Mouse (Mus musculus): ENCODE measurements around the gene Foxp1.

Gene Foxp1

GRCm38 (mm10) chr6:99035459-99036375 is 486.8 kb downstream of the Foxp1 start:
- DNase-seq: no peak

GRCm38 (mm10) chr6:99033062-99033461 is 489.5 kb downstream of the Foxp1 start:
- DNase-seq: peak; percentile 5

GRCm38 (mm10) chr6:99031321-99031903 is 491.1 kb downstream of the Foxp1 start:
- no peak for DNase-seq

GRCm38 (mm10) chr6:99030251-99030650 is 492.3 kb downstream of the Foxp1 start:
- DNase-seq: peak; percentile 24

- DNase-seq: no peak
These were observed 493.1 kb downstream of the Foxp1 start for GRCm38 (mm10) chr6:99029438-99029837.

- DNase-seq: no peak
These were observed 493.6 kb downstream of the Foxp1 start for GRCm38 (mm10) chr6:99028989-99029305.

- DNase-seq: peak; percentile 69
These were observed 494.1 kb downstream of the Foxp1 start for GRCm38 (mm10) chr6:99028161-99028988.

- no peak for DNase-seq
These were observed 494.9 kb downstream of the Foxp1 start for GRCm38 (mm10) chr6:99027542-99028160.

GRCm38 (mm10) chr6:99026635-99027541 is 495.6 kb downstream of the Foxp1 start:
- no peak for DNase-seq

- no peak for DNase-seq
These were observed 496.5 kb downstream of the Foxp1 start for GRCm38 (mm10) chr6:99026040-99026439.

GRCm38 (mm10) chr6:99024588-99024987 is 497.9 kb downstream of the Foxp1 start:
- DNase-seq: no peak

GRCm38 (mm10) chr6:99020570-99021444 is 501.7 kb downstream of the Foxp1 start:
- no peak for DNase-seq

GRCm38 (mm10) chr6:99019716-99020115 is 502.8 kb downstream of the Foxp1 start:
- DNase-seq: no peak

GRCm38 (mm10) chr6:99019266-99019665 is 503.3 kb downstream of the Foxp1 start:
- DNase-seq: no peak

GRCm38 (mm10) chr6:99013866-99014502 is 508.5 kb downstream of the Foxp1 start:
- DNase-seq: no peak

- DNase-seq: no peak
These were observed 509.2 kb downstream of the Foxp1 start for GRCm38 (mm10) chr6:99013119-99013865.

GRCm38 (mm10) chr6:99011895-99012584 is 510.5 kb downstream of the Foxp1 start:
- no peak for DNase-seq

GRCm38 (mm10) chr6:99009771-99010170 is 512.8 kb downstream of the Foxp1 start:
- DNase-seq: no peak

- no peak for DNase-seq
These were observed 514.0 kb downstream of the Foxp1 start for GRCm38 (mm10) chr6:99008565-99008964.

Data from liver (tissue).